Mouse (Mus musculus) forebrain, embryonic 11.5 days (tissue): Measurements from ENCODE around the gene Ppef2. TPM values are rescaled to one million over a fixed set of nuclear protein-coding genes. Genes with fewer than 3 reads are reported as not detected.
A peak's percentile ranks its signal among the peaks of the same experiment; 100 is the strongest.

Source experiments
- ATAC-seq: fragments of 200-750 bp; cut with Nextera tagmentation; replicated peaks from 2 replicates; pipeline ENCODE4 v1.8.0; 2017; ENCODE audit warnings: moderate TSS enrichment; ENCODE audit not compliant: low FRiP score
- DNase-seq: peaks from one replicate; pipeline ENCODE4 v3.0.0-alpha.2; 2017; ENCODE audit warnings: low spot score
- H3K27ac ChIP-seq: fragments of 300-500 bp; sonication (generic); 2 replicates; pipeline ENCODE4 v1.5.1; 2014; ENCODE audit warnings: low read depth, low read length
- H3K27me3 ChIP-seq: fragments of 300-500 bp; sonication (generic); 2 replicates; pipeline ENCODE4 v1.6.1; 2014; ENCODE audit warnings: mild to moderate bottlenecking, low read length, mixed read lengths; ENCODE audit not compliant: control insufficient read depth, insufficient read depth
- H3K36me3 ChIP-seq: fragments of 300-500 bp; sonication (generic); 2 replicates; pipeline ENCODE4 v1.6.1; 2014; ENCODE audit warnings: mild to moderate bottlenecking, low read length, moderate library complexity, mixed read lengths; ENCODE audit not compliant: control insufficient read depth, insufficient read depth
- H3K4me1 ChIP-seq: fragments of 300-500 bp; sonication (generic); replicated peaks from 2 replicates; pipeline ENCODE4 v1.6.1; 2014; ENCODE audit warnings: low read length, mixed read lengths; ENCODE audit not compliant: control insufficient read depth, insufficient read depth
- H3K4me2 ChIP-seq: fragments of 300-500 bp; sonication (generic); 2 replicates; pipeline ENCODE4 v1.6.1; 2014; ENCODE audit warnings: low read depth, mild to moderate bottlenecking, low read length, moderate library complexity, mixed read lengths; ENCODE audit not compliant: severe bottlenecking
- H3K4me3 ChIP-seq: fragments of 300-500 bp; sonication (generic); 2 replicates; pipeline ENCODE4 v1.5.1; 2014; ENCODE audit warnings: low read depth, low read length
- H3K9ac ChIP-seq: fragments of 300-500 bp; sonication (generic); 2 replicates; pipeline ENCODE4 v1.6.1; 2014; ENCODE audit warnings: low read length
- H3K9me3 ChIP-seq: fragments of 300-500 bp; sonication (generic); 2 replicates; pipeline ENCODE4 v1.6.1; 2016; ENCODE audit warnings: low read length, mixed read lengths; ENCODE audit not compliant: control insufficient read depth
- WGBS: fragments of 180-500 bp; shearing (Covaris S2); extraction: QIAGEN DNeasy Blood & Tissue Kit; methylation state at CpG from one replicate; pipeline ENCODE4 v1.1.7; 2014; 5-methylcytosine and 5-hydroxymethylcytosine counted together
- polyA plus RNA-seq: library from polyadenylated mRNA; unstranded; fragments of >200 nt; fragmentation: Nextera tagmentation; extraction: Ambion mirVana; gene quantifications from 2 replicates; pipeline ENCODE4 v1.2.1, GENCODE M21; 2014

Gene Ppef2
- polyA plus RNA-seq, 1 experiment from 2014 or later = not detected

DNA sequence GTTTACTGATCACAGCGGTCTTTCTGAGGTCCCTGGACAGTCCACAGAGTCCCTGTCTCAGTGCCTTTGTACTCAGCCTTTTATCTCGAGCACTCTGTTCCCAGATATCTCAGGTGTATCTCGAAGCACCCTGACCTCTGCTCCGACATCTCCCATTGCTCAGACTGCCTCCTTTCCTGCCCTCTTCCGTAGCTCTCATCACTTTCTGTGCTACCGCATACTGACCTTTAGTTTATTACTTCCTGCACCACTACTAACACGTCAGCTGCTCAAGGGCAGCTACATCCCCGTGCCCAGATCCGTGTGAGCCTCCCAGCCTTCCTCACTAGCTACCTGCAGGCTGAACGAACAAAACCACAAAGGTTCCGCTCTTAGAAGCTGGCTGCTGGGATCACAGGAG, 7.5 kb downstream of the Ppef2 start:
- H3K9me3 ChIP-seq = no peaks in the 10 kb centered on the region
- no peaks in the 10 kb centered on the region for H3K36me3 ChIP-seq
- H3K9ac ChIP-seq = no peak overlapping the region
- no peak overlapping the region for H3K27ac ChIP-seq
- no peak overlapping the region for H3K4me3 ChIP-seq
- no peak overlapping the region for H3K4me2 ChIP-seq
- no peak for ATAC-seq
- no peaks in the 10 kb centered on the region for H3K27me3 ChIP-seq
- H3K4me1 ChIP-seq = no peaks in the 10 kb centered on the region
- 87% methylated on average over 11 of the region's 11 CpGs for WGBS
- no peak for DNase-seq

DNA sequence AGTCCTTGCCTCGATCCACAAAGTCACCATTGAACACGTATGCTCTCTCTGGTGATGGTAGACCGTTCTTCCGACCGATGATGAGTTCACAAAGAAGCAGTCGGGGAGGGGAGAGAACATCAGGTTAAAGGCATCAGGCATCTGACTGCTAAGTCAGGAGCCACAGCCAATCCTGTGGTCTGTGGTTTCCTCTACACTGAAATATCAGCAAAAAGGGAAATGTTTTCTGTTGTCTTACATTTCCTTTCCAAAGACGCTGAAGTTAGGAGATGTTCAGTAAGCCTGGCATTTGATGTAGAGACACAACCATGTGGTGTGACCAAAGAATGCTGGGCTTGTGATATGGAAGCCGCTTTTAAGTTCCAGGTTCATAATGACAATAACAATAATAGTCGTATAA, 10.6 kb downstream of the Ppef2 start:
- ATAC-seq (no peak), DNase-seq (no peak)
- Histone ChIP-seq H3K27me3 (no peaks in the 10 kb centered on the region), H3K27ac (no peak overlapping the region), H3K9me3 (no peaks in the 10 kb centered on the region), H3K4me2 (no peak overlapping the region), H3K4me3 (no peak overlapping the region), H3K4me1 (no peaks in the 10 kb centered on the region), H3K9ac (no peak overlapping the region), H3K36me3 (no peaks in the 10 kb centered on the region)
- 92% methylated on average over 9 of the region's 9 CpGs for WGBS

DNA sequence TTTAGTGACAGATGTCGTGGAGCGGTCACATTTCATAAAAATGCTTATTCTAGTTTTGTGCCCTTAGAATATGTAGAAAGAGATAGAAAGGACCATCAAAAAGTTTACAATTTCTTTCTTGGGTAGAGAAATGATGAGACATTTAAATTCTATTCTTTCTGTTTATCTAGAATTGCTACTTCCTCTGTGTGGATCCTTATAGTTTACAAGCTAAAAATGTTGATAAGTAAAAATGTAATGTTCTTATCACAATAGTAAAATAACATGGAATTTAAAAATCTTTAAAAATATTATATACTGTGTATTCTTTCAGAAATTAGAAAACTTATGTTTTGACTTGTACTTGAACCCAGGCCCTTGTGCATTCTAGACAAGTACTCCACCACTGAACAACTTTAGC, 11.2 kb downstream of the Ppef2 start:
- no peak overlapping the region for H3K9ac ChIP-seq
- no peaks in the 10 kb centered on the region for H3K27me3 ChIP-seq
- no peak overlapping the region for H3K4me2 ChIP-seq
- no peak overlapping the region for H3K4me3 ChIP-seq
- no peaks in the 10 kb centered on the region for H3K4me1 ChIP-seq
- H3K36me3 ChIP-seq = no peaks in the 10 kb centered on the region
- WGBS = 90% methylated on average over 2 of the region's 2 CpGs
- H3K27ac ChIP-seq = no peak overlapping the region
- H3K9me3 ChIP-seq = no peaks in the 10 kb centered on the region
- no peak for ATAC-seq
- DNase-seq = no peak

DNA sequence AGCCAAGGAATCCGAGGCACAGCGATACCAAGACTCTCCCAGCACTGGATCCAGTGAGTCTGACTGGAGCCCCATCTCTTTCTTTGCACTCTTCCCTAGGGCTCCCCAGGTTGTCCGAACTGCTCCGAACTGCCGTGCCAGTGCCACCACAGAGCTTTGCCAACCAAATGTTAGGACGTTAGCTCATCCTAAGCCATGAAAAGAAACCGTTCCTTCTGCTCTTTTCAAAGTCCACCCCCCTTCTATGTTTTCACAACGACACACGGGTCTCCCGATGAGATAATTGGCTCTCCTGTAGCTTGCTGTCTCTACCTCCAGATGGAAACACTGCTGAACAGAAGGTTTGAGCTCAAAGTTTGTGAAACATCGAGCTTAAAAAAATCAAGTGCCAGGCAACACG, 15.3 kb downstream of the Ppef2 start:
- 94% methylated on average over 12 of the region's 12 CpGs for WGBS
- Histone ChIP-seq H3K9me3 (no peaks in the 10 kb centered on the region), H3K27ac (no peak overlapping the region), H3K4me3 (no peak overlapping the region), H3K36me3 (no peaks in the 10 kb centered on the region), H3K4me2 (no peak overlapping the region), H3K27me3 (no peaks in the 10 kb centered on the region), H3K4me1 (no peaks in the 10 kb centered on the region; the same call in 1 of the 2 replicates), H3K9ac (no peak overlapping the region)
- no peak for DNase-seq
- ATAC-seq = no peak

DNA sequence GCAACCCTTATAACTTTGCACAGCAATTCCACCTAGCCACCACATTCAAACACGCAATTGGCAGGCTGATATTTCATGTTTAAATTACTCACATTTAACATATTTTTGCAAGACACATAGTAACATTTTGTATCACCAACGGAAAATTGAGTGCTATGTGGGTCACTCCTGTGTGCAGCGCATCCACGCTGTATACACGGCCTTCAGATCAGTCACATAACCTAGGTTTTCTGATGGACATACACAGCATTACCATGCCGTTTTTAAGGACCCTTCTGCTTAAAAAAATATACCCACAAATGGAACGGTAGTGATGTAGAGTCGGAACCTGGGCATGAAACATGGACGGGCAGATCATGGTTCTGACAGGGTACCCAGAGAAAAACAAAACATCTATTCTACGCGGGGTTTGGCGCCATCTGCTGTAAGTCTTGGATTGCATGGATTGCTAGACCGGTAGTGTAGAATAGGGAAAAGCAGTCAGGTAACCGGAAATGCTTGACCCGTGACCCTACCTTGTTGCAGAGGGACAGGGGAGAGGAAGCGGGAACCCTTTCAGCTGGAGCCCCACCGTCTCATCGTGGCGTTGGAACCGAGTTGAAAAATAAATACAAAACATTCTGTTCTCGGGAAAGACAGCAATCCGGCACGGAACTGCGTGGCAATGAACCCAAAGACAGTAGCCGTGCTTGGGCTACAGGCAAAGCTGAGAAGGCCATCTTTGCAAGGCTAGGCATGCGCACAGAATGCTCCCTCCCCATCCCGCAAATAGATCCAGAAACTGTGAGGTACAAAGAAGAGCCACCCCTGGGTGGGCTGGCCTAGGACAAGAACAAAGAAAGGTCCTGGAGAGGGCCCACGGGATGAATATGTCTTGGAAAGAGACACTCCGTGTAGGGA, 16.5 kb downstream of the Ppef2 start:
- Histone ChIP-seq H3K27me3 (no peaks in the 10 kb centered on the region), H3K9ac (no peak overlapping the region), H3K36me3 (no peaks in the 10 kb centered on the region), H3K4me2 (no peak overlapping the region), H3K9me3 (no peaks in the 10 kb centered on the region), H3K4me1 (no peaks in the 10 kb centered on the region; the same call in 1 of the 2 replicates), H3K27ac (no peak overlapping the region), H3K4me3 (no peak overlapping the region)
- WGBS = 47% methylated on average over 29 of the region's 29 CpGs
- peak; percentile 72 for DNase-seq
- ATAC-seq = peak; percentile 44; the same call in 1 of the 2 replicates

DNA sequence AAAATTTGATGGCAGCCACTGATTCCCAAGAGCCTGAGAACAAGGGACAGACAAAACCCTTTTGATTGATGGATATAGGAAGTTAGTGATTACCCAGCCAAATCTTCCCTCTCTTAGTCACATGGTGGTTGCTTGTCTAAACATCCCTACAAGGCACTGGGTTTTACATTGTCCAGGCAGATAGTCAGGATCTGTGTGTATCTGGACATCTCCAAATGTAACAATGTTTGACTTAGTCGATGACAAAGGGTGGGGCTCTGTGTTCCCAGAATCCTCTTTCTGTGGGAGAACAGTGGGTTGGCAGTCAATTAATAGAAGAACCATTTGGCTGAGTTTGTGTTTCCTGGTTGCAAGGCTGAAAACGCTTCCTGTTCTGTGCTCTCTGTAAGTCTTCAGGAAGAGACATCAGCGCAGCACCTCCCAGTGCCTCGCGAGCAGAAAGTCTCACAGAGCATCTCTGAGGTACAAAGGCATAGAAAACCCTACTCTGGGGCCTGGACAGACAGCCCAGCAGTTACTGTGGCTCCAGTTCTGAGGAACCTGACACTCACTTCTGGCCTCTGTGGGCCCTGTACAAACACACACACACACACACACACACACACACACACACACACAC, 21.0 kb downstream of the Ppef2 start:
- no peak overlapping the region for H3K4me3 ChIP-seq
- no peaks in the 10 kb centered on the region; the same call in 1 of the 2 replicates for H3K4me1 ChIP-seq
- DNase-seq = no peak
- no peak overlapping the region for H3K4me2 ChIP-seq
- no peak overlapping the region for H3K27ac ChIP-seq
- WGBS = 82% methylated on average over 5 of the region's 5 CpGs
- H3K9me3 ChIP-seq = no peaks in the 10 kb centered on the region
- no peak for ATAC-seq
- H3K9ac ChIP-seq = no peak overlapping the region
- H3K27me3 ChIP-seq = no peaks in the 10 kb centered on the region
- H3K36me3 ChIP-seq = no peaks in the 10 kb centered on the region

DNA sequence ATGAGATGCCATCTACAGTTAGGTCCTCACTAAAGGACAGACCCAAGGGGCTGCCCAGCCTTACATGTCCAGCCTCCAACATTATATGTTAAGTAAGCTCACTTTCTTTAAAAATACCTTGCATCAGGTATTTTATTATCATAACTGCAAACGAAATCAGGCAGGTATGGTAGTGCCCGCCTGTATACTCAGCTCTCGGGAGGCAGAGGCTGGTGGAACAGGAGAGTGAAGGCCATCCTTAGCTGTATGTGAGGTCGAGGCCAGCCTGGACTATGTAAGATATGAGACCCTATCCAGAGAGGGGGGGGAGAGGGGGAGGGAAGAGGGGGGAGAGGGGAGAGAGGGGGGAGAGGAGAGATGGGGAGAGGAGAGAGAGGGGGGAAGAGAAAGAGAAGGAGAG, 22.7 kb downstream of the Ppef2 start:
- H3K36me3 ChIP-seq = no peaks in the 10 kb centered on the region
- no peak overlapping the region for H3K9ac ChIP-seq
- no peaks in the 10 kb centered on the region for H3K4me1 ChIP-seq
- WGBS = 82% methylated on average over 4 of the region's 4 CpGs
- no peak for DNase-seq
- no peak for ATAC-seq
- H3K4me2 ChIP-seq = no peak overlapping the region
- H3K27ac ChIP-seq = no peak overlapping the region
- no peak overlapping the region for H3K4me3 ChIP-seq
- no peaks in the 10 kb centered on the region for H3K27me3 ChIP-seq
- no peaks in the 10 kb centered on the region for H3K9me3 ChIP-seq

DNA sequence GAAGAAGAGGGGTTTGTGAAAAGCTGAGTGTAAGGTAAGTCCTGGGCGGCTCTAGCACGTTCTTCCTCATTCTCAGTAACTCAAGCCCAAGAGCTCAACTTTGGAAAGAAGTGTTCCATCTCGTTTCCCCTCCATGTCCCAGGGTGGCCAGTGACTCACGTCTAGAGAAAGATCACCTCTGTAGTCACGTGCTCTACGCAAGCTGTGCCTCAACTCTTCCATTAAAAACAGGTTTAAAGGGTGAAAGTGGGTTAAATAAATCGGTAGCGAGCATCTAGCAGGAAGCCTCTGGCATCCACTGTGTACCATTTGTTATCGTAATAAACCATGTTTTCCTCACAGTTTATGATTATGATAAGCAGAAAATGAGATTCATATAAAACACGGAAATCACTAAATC, 24.2 kb downstream of the Ppef2 start:
- Histone ChIP-seq H3K27me3 (no peaks in the 10 kb centered on the region), H3K9ac (no peak overlapping the region), H3K4me2 (no peak overlapping the region), H3K27ac (no peak overlapping the region), H3K4me3 (no peak overlapping the region), H3K36me3 (no peaks in the 10 kb centered on the region), H3K4me1 (no peaks in the 10 kb centered on the region), H3K9me3 (no peaks in the 10 kb centered on the region)
- DNase-seq = no peak
- ATAC-seq = no peak
- WGBS = 81% methylated on average over 10 of the region's 10 CpGs
